26 mouse cellular contexts compared by ENCODE assay signal in the genomic region with DNA sequence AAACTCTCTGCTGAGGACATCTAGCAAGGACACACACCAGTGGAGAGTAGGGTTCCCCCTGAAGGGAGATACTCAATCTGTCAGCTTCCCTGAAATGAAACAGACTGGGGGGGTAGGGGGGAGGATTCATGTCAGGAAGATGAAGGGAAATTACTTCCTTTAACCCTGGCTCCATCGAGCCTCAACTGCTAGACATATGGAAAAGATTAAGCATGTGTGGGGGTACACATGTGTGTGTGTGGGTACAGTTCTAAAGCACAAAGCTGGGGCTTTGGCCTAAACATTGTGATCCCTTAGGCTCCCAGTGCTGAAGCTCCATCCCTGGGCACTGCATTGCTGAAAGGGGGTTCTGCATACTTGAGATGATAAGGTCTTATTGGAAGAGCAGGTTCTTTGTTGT.
"Had no signal": no experiment of that assay in that cellular context is flagged by ENCODE, and none has a peak within 500 bp of the region (broad histone marks: within the 10 kb centered on the region; RNA-seq: fewer than 3 reads in every experiment).

No protein-coding gene starts in this region.

- H3K4me3 ChIP-seq: heart, adult 2 months; heart, embryonic 10.5 days; heart, embryonic 12.5 days; hindbrain, embryonic 13.5 days; hindbrain, embryonic 15.5 days; kidney, embryonic 15.5 days; limb, embryonic 13.5 days; limb, embryonic 15.5 days; liver, embryonic 12.5 days had no signal

- H3K4me2 ChIP-seq: heart, embryonic 12.5 days; hindbrain, embryonic 13.5 days; hindbrain, embryonic 15.5 days; kidney, embryonic 15.5 days; limb, embryonic 13.5 days; limb, embryonic 15.5 days; liver, embryonic 12.5 days had no signal

- H3K9ac ChIP-seq: heart, embryonic 12.5 days; hindbrain, embryonic 13.5 days; hindbrain, embryonic 15.5 days; kidney, embryonic 15.5 days; limb, embryonic 13.5 days; limb, embryonic 15.5 days; liver, embryonic 12.5 days; liver, embryonic 14.5 days had no signal

- H3K27ac ChIP-seq: heart, adult 2 months; heart, embryonic 10.5 days; hindbrain, embryonic 13.5 days; hindbrain, embryonic 15.5 days; hindbrain, postnatal 0 days; kidney, embryonic 15.5 days; kidney, postnatal 0 days; limb, embryonic 13.5 days; limb, embryonic 15.5 days; liver, embryonic 12.5 days; liver, embryonic 14.5 days had no signal

- ATAC-seq: hindbrain, postnatal 0 days; intestine, embryonic 16.5 days; liver, embryonic 12.5 days had no signal

- H3K36me3 ChIP-seq: heart, embryonic 10.5 days; heart, embryonic 12.5 days; hindbrain, embryonic 13.5 days; hindbrain, embryonic 15.5 days; kidney, embryonic 15.5 days; limb, embryonic 13.5 days; limb, embryonic 15.5 days; liver, embryonic 12.5 days had no signal

- H3K4me1 ChIP-seq: heart, embryonic 12.5 days; hindbrain, embryonic 13.5 days; hindbrain, embryonic 15.5 days; kidney, embryonic 15.5 days; limb, embryonic 15.5 days; liver, embryonic 12.5 days had no signal

- H3K9me3 ChIP-seq: heart, embryonic 10.5 days; heart, embryonic 12.5 days; hindbrain, embryonic 13.5 days; hindbrain, embryonic 15.5 days; kidney, embryonic 15.5 days; limb, embryonic 13.5 days; limb, embryonic 15.5 days had no signal

- H3K27me3 ChIP-seq: heart, embryonic 12.5 days; hindbrain, embryonic 13.5 days; hindbrain, embryonic 15.5 days; kidney, embryonic 15.5 days; limb, embryonic 13.5 days; limb, embryonic 15.5 days; liver, embryonic 12.5 days had no signal

- DNase-seq: gastrocnemius, postnatal 14 days; gastrocnemius, postnatal 36 days; heart, adult 11 months; heart, adult 2 months; heart, postnatal 14 days; heart, postnatal 36 days; kidney, adult 11 months; kidney, adult 2 months; kidney, adult 9 months; kidney, postnatal 14 days; kidney, postnatal 36 days; layer of hippocampus, adult 9-11 months; layer of hippocampus, postnatal 36 days; left cerebral cortex, postnatal 4 days had no signal
